Mouse (Mus musculus) myocyte (in vitro differentiated cells): ENCODE results near the gene Tmem259. TPM values are rescaled to one million over a fixed set of nuclear protein-coding genes. Genes with fewer than 3 reads are reported as not detected.

ENCODE experiments used
- H3K27me3 ChIP-seq: one replicate; pipeline ENCODE4 v1.6.1; 2011; ENCODE audit not compliant: control insufficient read depth, insufficient read depth, insufficient read length
- H3K36me3 ChIP-seq: one replicate; pipeline ENCODE4 v1.6.1; 2011; ENCODE audit not compliant: control insufficient read depth, insufficient read depth
- H3K4me2 ChIP-seq: one replicate; pipeline ENCODE4 v1.6.1; 2011; ENCODE audit warnings: low read depth, control low read depth
- H3K4me3 ChIP-seq: one replicate; pipeline ENCODE4 v1.5.1; 2011; ENCODE audit warnings: mild to moderate bottlenecking, control low read depth, moderate library complexity
- H3K79me2 ChIP-seq: one replicate; pipeline ENCODE4 v1.6.1; 2011; ENCODE audit not compliant: control insufficient read depth, insufficient read depth
- H3ac ChIP-seq: one replicate; pipeline ENCODE4 v1.6.1; 2011; ENCODE audit not compliant: control insufficient read depth, insufficient read length
- CEBPB ChIP-seq: IDR thresholded peaks from 2 replicates; pipeline ENCODE4 v1.6.1; 2011; ENCODE audit warnings: mild to moderate bottlenecking, moderate library complexity; ENCODE audit not compliant: poor library complexity, insufficient read depth, severe bottlenecking
- E2F4 ChIP-seq: IDR thresholded peaks from one replicate; pipeline ENCODE4 v1.6.1; 2011; ENCODE audit warnings: mild to moderate bottlenecking, control low read depth, moderate library complexity; ENCODE audit not compliant: insufficient read depth
- MAX ChIP-seq: IDR thresholded peaks from one replicate; pipeline ENCODE4 v1.6.1; 2011; ENCODE audit warnings: low read depth, mild to moderate bottlenecking, control low read depth
- MYOD1 ChIP-seq, 3 experiments: IDR thresholded peaks; one replicate each; pipeline ENCODE4 v1.6.1; 2011; ENCODE audit warnings: control low read depth in 2 of 3, low read depth in 2 of 3, mild to moderate bottlenecking in 2 of 3, moderate library complexity in 1 of 3; ENCODE audit not compliant: insufficient read length in 2 of 3, control insufficient read depth in 1 of 3
- MYOG ChIP-seq, 3 experiments: IDR thresholded peaks; one replicate each; pipeline ENCODE4 v1.6.1; 2011; ENCODE audit warnings: control low read depth in 2 of 3, low read depth in 2 of 3, mild to moderate bottlenecking in 2 of 3; ENCODE audit not compliant: insufficient read length in 2 of 3, control insufficient read depth in 1 of 3, insufficient read depth in 1 of 3
- POLR2A ChIP-seq: IDR thresholded peaks from one replicate; pipeline ENCODE4 v1.6.1; 2011; ENCODE audit warnings: low read depth, mild to moderate bottlenecking, control low read depth, moderate library complexity; ENCODE audit not compliant: insufficient read length
- POLR2AphosphoS2 ChIP-seq: IDR thresholded peaks from one replicate; pipeline ENCODE4 v1.6.1; 2011; ENCODE audit warnings: low read depth, control low read depth; ENCODE audit not compliant: insufficient read length
- REST ChIP-seq: IDR thresholded peaks from one replicate; pipeline ENCODE4 v1.6.1; 2011; ENCODE audit warnings: mild to moderate bottlenecking, control low read depth, moderate library complexity; ENCODE audit not compliant: insufficient read depth, insufficient read length
- SRF ChIP-seq: IDR thresholded peaks from one replicate; pipeline ENCODE4 v1.6.1; 2011; ENCODE audit warnings: low read depth; ENCODE audit not compliant: control insufficient read depth, insufficient read length
- TCF12 ChIP-seq: IDR thresholded peaks from one replicate; pipeline ENCODE4 v1.6.1; 2011; ENCODE audit warnings: mild to moderate bottlenecking, control low read depth; ENCODE audit not compliant: poor library complexity, insufficient read depth, severe bottlenecking
- TCF3 ChIP-seq: IDR thresholded peaks from one replicate; pipeline ENCODE4 v1.6.1; 2011; ENCODE audit warnings: low read depth, control low read depth; ENCODE audit not compliant: insufficient read length
- USF1 ChIP-seq: IDR thresholded peaks from one replicate; pipeline ENCODE4 v1.6.1; 2011; ENCODE audit warnings: low read depth, mild to moderate bottlenecking, control low read depth, moderate library complexity
- polyA plus RNA-seq: library from polyadenylated mRNA; unstranded; fragments of >200 nt; fragmentation: generic; extraction: Trizol; gene quantifications from one replicate; pipeline ENCODE4 v1.2.1, GENCODE M21; 2012; ENCODE audit warnings: missing spikeins

The Tmem259 gene
- polyA plus RNA-seq, 1 experiment, result 152 TPM

DNA sequence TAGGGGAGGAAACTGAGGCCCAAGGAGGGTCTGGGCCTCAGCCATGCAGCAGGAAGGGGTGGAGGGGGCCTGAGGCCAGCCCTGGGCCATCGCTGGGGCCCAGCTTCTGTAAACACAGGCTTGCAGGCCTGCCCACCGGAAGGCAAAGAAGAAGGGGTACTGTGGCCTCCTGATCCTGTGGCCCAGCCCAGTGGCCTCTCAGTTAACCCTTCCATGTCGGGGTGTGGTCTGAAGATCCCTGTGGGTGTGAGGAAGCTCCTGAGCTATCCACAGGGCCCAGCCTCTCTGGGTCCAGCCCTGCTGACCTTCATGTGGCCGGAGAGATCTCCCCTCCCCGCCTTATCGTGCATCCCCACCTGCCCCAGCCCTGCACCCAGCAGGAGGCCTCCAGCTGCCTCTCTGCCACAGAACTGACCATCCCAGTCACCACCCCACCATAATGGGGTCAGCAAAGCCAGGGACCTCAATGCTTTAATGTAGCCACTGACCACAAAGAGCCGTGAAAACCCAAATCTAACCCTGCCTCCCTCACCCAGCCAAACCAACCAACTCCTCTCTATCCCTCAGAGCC is 37.3 kb downstream of the Tmem259 start:
- H3K27me3 ChIP-seq, result no peaks in the 10 kb centered on the region
- no peak overlapping the region for H3K4me3 ChIP-seq
- TF ChIP-seq SRF (no peak), MYOD1 (IDR thresholded peaks at IDR 0.05; ENCODE audit: control insufficient read depth in 1 of 3, insufficient read length in 2 of 3, low read depth in 2 of 3) (peak in 2 of 3 experiments; percentile 87 to 94), MYOG (IDR thresholded peaks at IDR 0.05; ENCODE audit: control insufficient read depth in 1 of 3, insufficient read depth in 1 of 3, insufficient read length in 2 of 3, low read depth in 2 of 3) (peak; percentile 19 to 98 (median 97)), POLR2AphosphoS2 (no peak), TCF12 (peak; percentile 47), TCF3 (peak; percentile 89), MAX (no peak), REST (no peak), E2F4 (no peak), POLR2A (no peak), CEBPB (no peak), USF1 (no peak)
- H3K36me3 ChIP-seq, result peaks cover 4% of the 10 kb centered on the region
- no peak overlapping the region for H3ac ChIP-seq
- H3K79me2 ChIP-seq, result no peaks in the 10 kb centered on the region
- no peak overlapping the region for H3K4me2 ChIP-seq

DNA sequence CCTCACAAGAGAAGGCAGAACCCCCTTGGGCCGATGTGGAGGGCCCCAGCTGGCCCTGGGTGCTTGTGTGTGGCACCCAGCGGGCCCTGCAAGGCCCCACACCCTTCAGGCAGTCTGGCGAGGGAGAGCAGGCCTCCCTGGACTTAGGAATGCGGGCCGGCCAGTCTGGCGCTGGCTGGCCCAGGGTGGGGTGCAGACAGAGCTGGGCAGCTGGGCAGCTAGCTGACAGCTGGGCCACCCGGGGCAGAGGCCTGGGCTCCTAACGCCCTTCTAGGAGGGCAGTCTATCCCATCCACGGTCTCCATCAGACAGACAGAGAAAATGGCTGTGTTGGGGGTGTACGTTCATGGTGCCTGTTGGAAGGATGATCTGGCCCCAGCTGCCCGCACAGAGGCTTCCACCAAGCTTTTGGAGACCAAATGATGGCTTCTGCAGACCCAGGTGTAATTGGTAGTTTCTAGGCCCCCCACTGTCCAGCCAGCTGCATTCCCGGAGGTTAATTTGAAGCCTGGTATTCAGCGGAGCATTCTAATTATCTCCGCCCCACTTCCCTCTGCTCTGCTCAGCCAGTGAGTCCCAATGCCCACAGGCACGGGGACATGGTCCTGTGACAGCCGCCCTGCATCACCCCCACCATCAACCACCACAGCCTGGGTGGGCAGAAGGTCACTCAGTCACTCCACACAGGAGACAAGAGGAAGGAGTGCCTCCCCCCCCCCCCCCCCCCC is 38.5 kb downstream of the Tmem259 start:
- TF ChIP-seq POLR2A (no peak), USF1 (no peak), POLR2AphosphoS2 (no peak), REST (no peak), CEBPB (no peak), TCF3 (peak; percentile 95), MAX (no peak), TCF12 (peak; percentile 63), SRF (no peak), MYOD1 (IDR thresholded peaks at IDR 0.05; ENCODE audit: control insufficient read depth in 1 of 3, insufficient read length in 2 of 3, low read depth in 2 of 3) (peak in 2 of 3 experiments; percentile 94 to 97), MYOG (IDR thresholded peaks at IDR 0.05; ENCODE audit: control insufficient read depth in 1 of 3, insufficient read depth in 1 of 3, insufficient read length in 2 of 3, low read depth in 2 of 3) (peak; percentile 79 to 98 (median 97)), E2F4 (no peak)
- no peak overlapping the region for H3ac ChIP-seq
- H3K79me2 ChIP-seq, result no peaks in the 10 kb centered on the region
- peaks cover 4% of the 10 kb centered on the region for H3K36me3 ChIP-seq
- H3K4me3 ChIP-seq, result no peak overlapping the region
- no peak overlapping the region for H3K4me2 ChIP-seq
- no peaks in the 10 kb centered on the region for H3K27me3 ChIP-seq

DNA sequence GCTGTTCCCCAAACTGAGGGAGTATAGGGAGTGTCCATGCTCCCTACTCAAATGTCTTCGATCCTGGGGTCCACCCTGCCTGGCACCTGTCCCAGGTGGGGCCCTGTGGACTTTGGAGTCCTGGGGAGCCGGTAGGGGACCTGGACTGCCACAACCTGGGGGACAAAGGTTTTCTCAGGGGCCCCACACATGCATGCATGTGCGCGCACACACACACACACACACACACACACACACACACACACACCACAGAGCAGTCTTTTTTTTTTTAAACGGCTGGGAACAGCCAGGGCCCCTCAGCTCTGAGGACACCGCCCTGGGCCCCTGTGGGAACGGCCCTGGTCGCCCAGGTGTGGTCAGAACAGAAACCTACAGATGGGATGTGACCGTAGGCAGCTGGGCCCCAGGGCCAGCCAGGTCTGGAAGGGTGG is 40.6 kb downstream of the Tmem259 start:
- Histone ChIP-seq H3K27me3 (no peaks in the 10 kb centered on the region), H3K36me3 (no peaks in the 10 kb centered on the region), H3K79me2 (no peaks in the 10 kb centered on the region), H3K4me2 (no peak overlapping the region), H3ac (no peak overlapping the region), H3K4me3 (no peak overlapping the region)
- TF ChIP-seq E2F4 (no peak), USF1 (no peak), SRF (no peak), POLR2A (no peak), MAX (no peak), TCF12 (no peak), CEBPB (no peak), TCF3 (no peak)

DNA sequence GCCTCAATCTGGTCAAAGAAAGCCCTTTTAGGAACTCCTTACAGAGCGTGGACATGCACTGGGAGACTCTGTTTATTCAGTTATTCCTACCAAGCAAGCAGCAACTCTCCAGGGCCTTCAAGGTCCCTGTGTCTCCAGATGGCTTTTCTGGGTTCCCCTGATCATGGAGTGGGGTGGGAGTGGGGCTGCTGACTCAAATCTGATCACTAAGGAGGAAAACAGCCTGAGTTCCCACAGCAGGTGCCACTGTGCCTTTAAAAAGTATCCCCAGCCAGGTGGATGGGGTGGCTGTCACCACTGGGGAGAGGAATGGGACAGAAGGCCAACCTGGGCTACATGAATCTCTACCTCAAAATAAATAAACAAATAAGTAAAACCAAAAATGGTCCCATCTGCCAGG is 41.1 kb downstream of the Tmem259 start:
- Histone ChIP-seq H3K4me3 (no peak overlapping the region), H3K4me2 (no peak overlapping the region), H3ac (no peak overlapping the region), H3K27me3 (no peaks in the 10 kb centered on the region), H3K36me3 (no peaks in the 10 kb centered on the region), H3K79me2 (no peaks in the 10 kb centered on the region)
- no peak for TF ChIP-seq REST
- no peak for TF ChIP-seq E2F4
- no peak for TF ChIP-seq CEBPB
- TF ChIP-seq TCF12, result no peak
- TF ChIP-seq POLR2AphosphoS2, result no peak
- no peak for TF ChIP-seq POLR2A
- TF ChIP-seq USF1, result no peak
- TF ChIP-seq MYOG (IDR thresholded peaks at IDR 0.05; ENCODE audit: control insufficient read depth in 1 of 3, insufficient read depth in 1 of 3, insufficient read length in 2 of 3, low read depth in 2 of 3), result no peak
- no peak for TF ChIP-seq MAX
